Mouse (Mus musculus): ENCODE data around the gene Smad6.

Smad6 gene

GRCm38 (mm10) chr9:64021853-64022561, at the start of gene Smad6:
Gene Smad6, minus strand, starts transcription at chr9:64022059.
- peak; percentile 52 to 55 for DNase-seq (ENCODE audit: low spot score in 2 of 2)

GRCm38 (mm10) chr9:64070674-64071073, 48.8 kb upstream of the Smad6 start:
- DNase-seq (ENCODE audit: low spot score in 2 of 2): no peak

- DNase-seq (ENCODE audit: low spot score in 2 of 2): no peak
Measured at GRCm38 (mm10) chr9:64069131-64069530, 47.3 kb upstream of the Smad6 start.

GRCm38 (mm10) chr9:64068571-64068970, 46.7 kb upstream of the Smad6 start:
- DNase-seq (ENCODE audit: low spot score in 2 of 2): no peak

- no peak for DNase-seq (ENCODE audit: low spot score in 2 of 2)
Measured at GRCm38 (mm10) chr9:64067787-64068186, 45.9 kb upstream of the Smad6 start.

GRCm38 (mm10) chr9:64060033-64060539, 38.2 kb upstream of the Smad6 start:
- no peak for DNase-seq (ENCODE audit: low spot score in 2 of 2)

GRCm38 (mm10) chr9:64057903-64058650, 36.2 kb upstream of the Smad6 start:
- no peak for DNase-seq (ENCODE audit: low spot score in 2 of 2)

- DNase-seq (ENCODE audit: low spot score in 2 of 2): no peak
Measured at GRCm38 (mm10) chr9:64055162-64055561, 33.3 kb upstream of the Smad6 start.

GRCm38 (mm10) chr9:64053786-64054185, 31.9 kb upstream of the Smad6 start:
- no peak for DNase-seq (ENCODE audit: low spot score in 2 of 2)

GRCm38 (mm10) chr9:64051241-64051640, 29.4 kb upstream of the Smad6 start:
- DNase-seq (ENCODE audit: low spot score in 2 of 2): no peak

- no peak for DNase-seq (ENCODE audit: low spot score in 2 of 2)
Measured at GRCm38 (mm10) chr9:64050513-64051065, 28.7 kb upstream of the Smad6 start.

GRCm38 (mm10) chr9:64049471-64050380, 27.9 kb upstream of the Smad6 start:
- DNase-seq (ENCODE audit: low spot score in 2 of 2): peak; percentile 14 to 26

GRCm38 (mm10) chr9:64045117-64045890, 23.4 kb upstream of the Smad6 start:
- DNase-seq (ENCODE audit: low spot score in 2 of 2): no peak

- DNase-seq (ENCODE audit: low spot score in 2 of 2): no peak
Measured at GRCm38 (mm10) chr9:64044343-64044742, 22.5 kb upstream of the Smad6 start.

GRCm38 (mm10) chr9:64042911-64043310, 21.1 kb upstream of the Smad6 start:
- DNase-seq (ENCODE audit: low spot score in 2 of 2): no peak

- no peak for DNase-seq (ENCODE audit: low spot score in 2 of 2)
Measured at GRCm38 (mm10) chr9:64042216-64042615, 20.4 kb upstream of the Smad6 start.

- DNase-seq (ENCODE audit: low spot score in 2 of 2): no peak
Measured at GRCm38 (mm10) chr9:64029908-64030631, 8.2 kb upstream of the Smad6 start.

- no peak for DNase-seq (ENCODE audit: low spot score in 2 of 2)
Measured at GRCm38 (mm10) chr9:64025565-64025964, 3.7 kb upstream of the Smad6 start.

GRCm38 (mm10) chr9:64024976-64025375, 3.1 kb upstream of the Smad6 start:
- DNase-seq (ENCODE audit: low spot score in 2 of 2): no peak
